Mouse (Mus musculus) CH12.LX (cell line): ENCODE measurements around the gene Olfr630. TPM values are rescaled to one million over a fixed set of nuclear protein-coding genes. Genes with fewer than 3 reads are reported as not detected.
"Not testable (repeated sequence)": the region's sequence is repeated elsewhere in the genome, so short reads cannot be mapped to it uniquely, and the experiment has no call there.

Experiments used
- DNase-seq: peaks from one replicate; pipeline ENCODE4 v3.0.0-alpha.2; 2013; ENCODE audit errors: extremely low read depth
- H3K27ac ChIP-seq: 2 replicates; pipeline ENCODE4 v1.5.1; 2012; ENCODE audit warnings: low read depth, mild to moderate bottlenecking, control low read depth, moderate library complexity; ENCODE audit not compliant: insufficient read depth
- H3K27me3 ChIP-seq: replicated peaks from 2 replicates; pipeline ENCODE3; 2012; ENCODE audit warnings: inconsistent platforms
- H3K36me3 ChIP-seq, 2 experiments: replicated peaks in 1 of 2; 2 replicates each; pipeline versions ENCODE3 to v1.6.1; 2012; ENCODE audit warnings: inconsistent platforms in 1 of 2, low read length in 1 of 2, mild to moderate bottlenecking in 1 of 2, mixed read lengths in 1 of 2, moderate library complexity in 1 of 2; ENCODE audit not compliant: control insufficient read depth in 1 of 2, insufficient read depth in 1 of 2
- H3K4me1 ChIP-seq, 2 experiments: 2 replicates each; pipeline ENCODE4 v1.6.1; 2012; ENCODE audit warnings: inconsistent platforms in 1 of 2, moderate library complexity in 1 of 2; ENCODE audit not compliant: insufficient read depth in 2 of 2, control insufficient read depth in 1 of 2
- H3K4me2 ChIP-seq: 2 replicates; pipeline ENCODE4 v1.6.1; 2012; ENCODE audit warnings: low read depth, mild to moderate bottlenecking, control low read depth; ENCODE audit not compliant: poor library complexity, insufficient read depth, severe bottlenecking
- H3K4me3 ChIP-seq, 3 experiments: fragments of 150-350 bp in 1 of 3; sonication (generic) in 1 of 3; replicated peaks in 1 of 3; 2 replicates each; pipeline versions ENCODE3 to v1.5.1; 2011 to 2012; ENCODE audit warnings: low read depth in 2 of 3, low read length in 2 of 3, mild to moderate bottlenecking in 2 of 3, moderate library complexity in 2 of 3, control low read depth in 1 of 3, improper control_type of control experiment in 1 of 3, inconsistent platforms in 1 of 3, mixed read lengths in 1 of 3; ENCODE audit not compliant: poor library complexity in 1 of 3
- H3K79me2 ChIP-seq: replicated peaks from 2 replicates; pipeline ENCODE4 v1.6.1; 2012; ENCODE audit warnings: mild to moderate bottlenecking, moderate library complexity; ENCODE audit not compliant: control insufficient read depth, poor library complexity, insufficient read depth, severe bottlenecking; ENCODE audit errors: extremely low read depth
- H3K9ac ChIP-seq: 2 replicates; pipeline ENCODE4 v1.6.1; 2012; ENCODE audit warnings: low read depth, mild to moderate bottlenecking, control low read depth, moderate library complexity; ENCODE audit not compliant: insufficient read depth
- H3K9me3 ChIP-seq: replicated peaks from 2 replicates; pipeline ENCODE3; 2012; ENCODE audit warnings: low read length, inconsistent platforms, mixed read lengths
- E2F4 ChIP-seq: IDR thresholded peaks from 2 replicates; pipeline ENCODE4 v1.6.1; 2011; ENCODE audit warnings: low read depth, low read length, improper control_type of control experiment; ENCODE audit not compliant: insufficient replicate concordance
- EP300 ChIP-seq: IDR thresholded peaks from 2 replicates; pipeline ENCODE4 v1.6.1; 2011; ENCODE audit warnings: low read length, improper control_type of control experiment
- ETS1 ChIP-seq: conservative IDR thresholded peaks from 2 replicates; pipeline ENCODE4 v1.6.1; 2012; ENCODE audit warnings: low read depth, mild to moderate bottlenecking, inconsistent platforms, low read length, improper control_type of control experiment, moderate library complexity
- MAZ ChIP-seq: IDR thresholded peaks from 2 replicates; pipeline ENCODE4 v1.6.1; 2012; ENCODE audit warnings: low read depth, mild to moderate bottlenecking, inconsistent platforms, low read length, improper control_type of control experiment, moderate library complexity
- POLR2AphosphoS2 ChIP-seq: IDR thresholded peaks from 2 replicates; pipeline ENCODE4 v1.6.1; 2011; ENCODE audit warnings: low read depth, low read length, improper control_type of control experiment
- SIN3A ChIP-seq: IDR thresholded peaks from 2 replicates; pipeline ENCODE4 v1.6.1; 2012; ENCODE audit warnings: low read length, improper control_type of control experiment, inconsistent platforms
- TCF12 ChIP-seq: IDR thresholded peaks from 2 replicates; pipeline ENCODE4 v1.6.1; 2014; ENCODE audit warnings: low read depth, mild to moderate bottlenecking, inconsistent platforms, low read length, improper control_type of control experiment
- UBTF ChIP-seq: IDR thresholded peaks from 2 replicates; pipeline ENCODE4 v1.6.1; 2012; ENCODE audit warnings: low read depth, mild to moderate bottlenecking, inconsistent platforms, low read length, improper control_type of control experiment, moderate library complexity
- USF2 ChIP-seq: conservative IDR thresholded peaks from 2 replicates; pipeline ENCODE4 v1.6.1; 2011; ENCODE audit warnings: low read depth, low read length, improper control_type of control experiment
- ZC3H11A ChIP-seq: IDR thresholded peaks from 2 replicates; pipeline ENCODE4 v1.6.1; 2012; ENCODE audit warnings: low read depth, mild to moderate bottlenecking, inconsistent platforms, low read length, improper control_type of control experiment
- dilution Hi-C: fragments of 300-500 bp; cut with MboI; formaldehyde crosslinking; loops from 2 replicates; pipeline ENCODE4 v1.14.3; 2020; ENCODE audit warnings: low sequenced_read_pairs; ENCODE audit not compliant: extremely low pct_unique_long_range_greater_than_20kb, extremely low pct_ligation_motif_present
- in situ Hi-C: fragments of 300-500 bp; cut with MboI; formaldehyde crosslinking; loops from 3 replicates; pipeline ENCODE4 v1.14.3; 2019; ENCODE audit warnings: low sequenced_read_pairs, low pct_ligation_motif_present, low pct_unique_long_range_greater_than_20kb, mixed read lengths
- polyA plus RNA-seq: library from polyadenylated mRNA; unstranded; fragments of >175 nt; gene quantifications from 2 replicates; pipeline ENCODE4 v1.2.1, GENCODE M21; 2012; ENCODE audit warnings: low read depth; ENCODE audit not compliant: insufficient read length
- total RNA-seq, 2 experiments: library from RNA; depleted of rRNA; stranded (reverse); fragments of 300-350 nt in 1 of 2; fragments of >200 nt in 1 of 2; gene quantifications; 2 replicates each; pipeline ENCODE4 v1.2.3; 2012 to 2014

Olfr630 gene
- total and polyA plus RNA-seq, 3 experiments = not detected

DNA sequence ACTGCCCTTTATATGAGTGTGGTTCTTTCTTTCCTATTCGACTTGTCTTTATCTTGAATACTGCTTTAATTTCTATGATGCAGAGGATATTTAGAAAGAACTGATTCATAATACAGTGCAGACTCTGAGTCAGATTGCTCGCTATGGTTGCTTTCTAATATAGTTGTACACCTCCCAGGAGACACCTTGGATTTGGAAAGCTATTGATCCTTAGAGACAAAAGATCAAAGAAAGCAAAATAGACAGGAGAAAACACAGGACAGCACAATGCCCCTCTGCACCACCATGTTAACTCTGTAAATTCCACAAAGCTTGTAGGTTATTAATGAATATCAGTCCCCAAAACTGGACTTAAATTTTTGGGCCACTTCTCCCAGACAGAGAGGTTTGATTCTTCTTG is 12.3 kb downstream of the Olfr630 start, which contains the start of gene Olfr629:
Gene Olfr629 (minus strand): TSS at position 101 of the 400 bp plus-strand sequence.
- TF ChIP-seq ETS1 (no peak), UBTF (no peak), POLR2AphosphoS2 (no peak)
- TF ChIP-seq, all 38 proteins: peak for 0
- in situ Hi-C loops = no loop called here
- H3K4me2 ChIP-seq = no peak within 1 kb of the TSS
- no peaks in the 10 kb centered on the region for H3K4me1 ChIP-seq
- no peaks in the 10 kb centered on the region for H3K27me3 ChIP-seq
- H3K79me2 ChIP-seq = no peaks in the 10 kb centered on the region
- no peak within 1 kb of the TSS for H3K4me3 ChIP-seq
- no peak within 1 kb of the TSS for H3K27ac ChIP-seq
- H3K36me3 ChIP-seq = no peaks in the 10 kb centered on the region
- H3K9me3 ChIP-seq = no peaks in the 10 kb centered on the region
- no peak within 1 kb of the TSS for H3K9ac ChIP-seq
- dilution Hi-C loops = no loop called here
- no peak for DNase-seq

DNA sequence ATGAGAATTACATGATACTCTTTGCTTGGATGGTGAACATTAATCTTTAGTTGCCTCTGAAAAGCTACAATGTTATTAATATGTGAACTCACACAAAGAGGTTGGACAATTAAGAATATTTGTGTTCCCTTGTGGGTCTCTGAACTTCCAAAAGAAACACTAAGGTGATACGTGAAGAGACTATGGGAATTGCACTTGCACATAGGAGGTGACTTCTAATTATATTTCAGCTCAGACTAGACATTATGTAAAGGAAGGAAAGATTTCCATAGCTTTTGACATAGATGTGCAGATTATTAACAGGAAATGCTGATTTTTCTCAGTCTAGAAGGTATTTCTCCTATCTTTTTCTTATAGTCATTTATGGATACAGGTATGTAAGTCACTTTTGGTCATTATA is 27.1 kb downstream of the Olfr630 start, which contains the start of gene Olfr628:
Gene Olfr628 (plus strand): TSS at position 301 of the 400 bp plus-strand sequence.
- H3K79me2 ChIP-seq = no peaks in the 10 kb centered on the region
- dilution Hi-C loops = no loop called here
- no peak within 1 kb of the TSS for H3K27ac ChIP-seq
- no peak for TF ChIP-seq USF2
- TF ChIP-seq MAZ = no peak
- no peak for TF ChIP-seq TCF12
- TF ChIP-seq EP300 = no peak
- TF ChIP-seq E2F4 = no peak
- TF ChIP-seq ZC3H11A = no peak
- TF ChIP-seq SIN3A = no peak
- TF ChIP-seq, all 38 proteins: peak for 0
- in situ Hi-C loops = no loop called here
- no peak within 1 kb of the TSS for H3K9ac ChIP-seq
- DNase-seq = no peak
- no peak within 1 kb of the TSS for H3K4me3 ChIP-seq
- H3K4me1 ChIP-seq = no peaks in the 10 kb centered on the region
- H3K9me3 ChIP-seq = no peaks in the 10 kb centered on the region
- no peaks in the 10 kb centered on the region for H3K36me3 ChIP-seq
- H3K4me2 ChIP-seq = no peak within 1 kb of the TSS
- H3K27me3 ChIP-seq = no peaks in the 10 kb centered on the region

DNA sequence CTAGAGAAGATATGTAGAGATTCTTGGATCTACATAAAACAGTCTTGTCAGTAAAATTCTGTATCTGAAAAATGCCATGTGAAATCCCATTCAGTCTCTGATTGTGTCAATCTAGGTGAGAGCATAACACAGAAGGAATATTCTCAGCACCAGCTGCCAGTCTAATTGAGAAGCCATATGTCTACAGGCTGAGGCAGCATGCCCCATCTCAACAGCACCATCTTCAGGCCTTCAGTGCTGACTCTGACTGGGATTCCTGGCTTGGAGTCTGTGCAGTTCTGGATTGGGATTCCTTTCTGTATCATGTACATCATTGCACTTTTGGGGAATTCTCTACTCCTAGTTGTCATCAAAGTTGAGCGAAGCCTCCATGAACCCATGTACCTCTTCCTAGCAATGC is 40.7 kb downstream of the Olfr630 start:
- H3K4me3 ChIP-seq, H3K79me2 ChIP-seq, H3K4me2 ChIP-seq, dilution Hi-C loops, H3K4me1 ChIP-seq, H3K27me3 ChIP-seq, H3K9ac ChIP-seq, H3K27ac ChIP-seq, DNase-seq, H3K9me3 ChIP-seq, H3K36me3 ChIP-seq: not testable (repeated sequence)
- in situ Hi-C loops = loop anchor here (25.0 kb wide), 1 partner anchor 471 kb away; the partner anchor contains the start of genes Olfr648 and Olfr649
